Mouse (Mus musculus) induced T-regulatory cell, adult 2 months (primary cell): Measurements from ENCODE around the gene Cd4.
A peak's percentile ranks its signal among the peaks of the same experiment; 100 is the strongest.

Experiments used
- DNase-seq: peaks from one replicate; pipeline ENCODE4 v3.0.0-alpha.2; 2012; ENCODE audit warnings: low read depth

The Cd4 gene

GRCm38 (mm10) chr6:124887986-124888385 lies at the start of gene Cd4:
TSS of gene Cd4 (minus strand) at chr6:124888221.
- peak; percentile 76 for DNase-seq

- no peak for DNase-seq
Observed at GRCm38 (mm10) chr6:124937493-124937892, 49.5 kb upstream of the Cd4 start.

- no peak for DNase-seq
Observed at GRCm38 (mm10) chr6:124936681-124937080, 48.7 kb upstream of the Cd4 start.

- DNase-seq = no peak
Observed at GRCm38 (mm10) chr6:124934670-124935069, 46.6 kb upstream of the Cd4 start.

- peak; percentile 38 for DNase-seq
Observed at GRCm38 (mm10) chr6:124933127-124933526, 45.1 kb upstream of the Cd4 start.

- DNase-seq = no peak
Observed at GRCm38 (mm10) chr6:124932314-124932695, 44.3 kb upstream of the Cd4 start.

DNA sequence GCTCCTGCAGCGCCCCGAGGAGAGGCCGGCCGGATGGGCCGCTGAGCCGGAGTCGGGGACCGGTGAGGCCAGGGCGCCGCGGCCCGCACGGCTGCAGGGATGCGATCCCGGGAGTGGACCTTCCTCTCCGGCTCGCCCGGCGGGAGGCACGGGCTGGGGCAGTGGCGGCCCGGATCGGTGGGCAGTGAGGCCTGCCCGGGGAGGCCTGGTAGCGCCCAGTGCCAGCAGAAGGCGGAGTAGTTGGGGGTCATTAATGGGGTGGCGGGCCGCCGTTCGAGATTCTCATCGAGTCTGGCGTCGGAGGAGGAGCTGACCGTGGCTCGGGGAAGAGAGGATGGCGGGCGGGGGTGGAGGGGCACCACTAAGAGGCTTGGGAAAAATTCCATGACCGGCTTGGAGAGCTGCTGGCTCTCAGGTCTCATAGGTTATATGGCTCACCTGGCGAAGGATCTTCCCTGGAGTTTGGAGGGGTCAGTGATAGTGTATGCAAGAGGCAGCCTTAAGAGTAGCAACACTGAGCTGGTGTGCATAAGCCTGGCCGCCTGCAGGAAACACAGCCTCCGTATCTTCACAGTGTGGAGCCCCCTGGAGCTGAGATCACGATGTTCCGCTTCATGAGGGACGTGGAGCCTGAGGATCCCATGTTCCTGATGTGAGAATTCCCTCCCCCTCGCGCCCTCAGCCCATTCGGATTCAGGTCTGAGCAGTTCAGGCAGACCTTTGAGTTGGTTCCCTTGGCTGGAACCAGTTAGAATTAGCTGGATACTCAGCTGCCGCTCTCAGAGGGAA lies 43.7 kb upstream of the Cd4 start:
- peak; percentile 60 for DNase-seq

DNA sequence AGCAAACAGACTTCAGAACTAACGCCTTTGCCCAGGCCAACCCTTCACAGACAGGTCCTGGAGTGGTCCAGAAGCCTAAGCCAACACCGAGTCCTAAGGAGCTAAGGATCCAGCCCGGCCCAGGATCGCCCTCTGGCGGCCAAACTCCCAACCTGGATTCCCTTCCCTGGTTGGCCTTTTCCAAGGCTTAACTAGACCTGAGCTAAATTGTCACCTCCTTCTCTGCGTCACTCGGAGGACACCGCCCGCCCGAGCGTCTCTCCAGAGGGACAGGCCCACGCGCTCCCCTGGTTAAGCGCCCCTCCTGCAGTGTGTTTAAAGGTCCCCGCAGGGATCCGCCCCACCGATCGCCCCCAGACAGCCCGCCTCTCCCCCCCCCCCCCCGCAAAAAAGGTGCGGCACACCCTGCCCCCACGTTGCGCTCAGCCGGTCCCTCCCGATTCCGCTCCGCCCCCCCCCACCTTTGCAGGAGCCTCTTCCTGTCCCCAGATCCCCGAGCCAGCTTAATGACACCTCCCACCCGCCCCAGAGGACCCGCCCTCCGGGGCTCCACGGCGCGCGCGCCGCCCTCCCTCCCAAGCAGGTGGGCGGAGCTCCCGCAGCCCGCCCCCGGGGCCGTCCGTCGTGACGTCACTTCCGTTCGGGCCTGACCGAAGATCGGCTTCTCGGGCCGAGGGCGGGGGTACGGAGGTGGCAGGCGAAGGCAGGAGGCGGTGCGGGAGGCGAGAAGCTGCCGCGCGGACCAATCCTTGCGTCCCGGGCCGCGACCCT lies 42.9 kb upstream of the Cd4 start, which contains the start of gene Mlf2:
Gene Mlf2 (plus strand): TSS at position 633 of the 771 bp plus-strand sequence.
- DNase-seq = peak; percentile 99

GRCm38 (mm10) chr6:124930231-124930630 lies 42.2 kb upstream of the Cd4 start:
- no peak for DNase-seq

GRCm38 (mm10) chr6:124925941-124926340 lies 37.9 kb upstream of the Cd4 start:
- no peak for DNase-seq

DNA sequence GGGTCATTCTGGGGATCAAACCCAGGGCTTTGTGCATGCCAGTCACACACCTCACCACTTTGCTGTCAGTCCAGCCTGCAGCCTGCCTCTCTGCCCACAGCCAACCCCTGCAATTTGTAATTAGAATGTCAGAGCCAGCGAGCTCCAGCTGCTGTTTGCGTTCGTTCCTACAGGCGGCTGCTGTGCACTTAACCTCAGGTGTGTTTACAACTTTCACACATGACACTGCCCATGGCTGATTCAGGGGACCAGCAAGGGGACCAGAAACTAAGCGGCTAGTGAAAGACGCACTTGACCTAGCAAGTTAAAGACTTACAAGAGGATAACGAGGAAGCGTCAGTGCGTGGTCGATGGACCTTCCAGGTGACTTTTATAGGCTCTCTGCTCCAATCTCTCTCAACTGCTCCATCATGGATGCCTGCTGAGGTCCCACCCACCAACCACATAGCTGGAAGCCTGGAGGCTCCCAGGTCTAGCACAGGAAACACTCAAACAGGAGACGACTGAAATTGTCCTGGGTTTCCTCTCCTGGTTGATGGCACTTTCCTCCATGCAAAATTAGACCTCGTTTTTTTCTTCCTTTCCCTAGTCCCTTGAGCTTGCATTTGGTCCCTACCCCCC lies 37.3 kb upstream of the Cd4 start:
- no peak for DNase-seq

DNA sequence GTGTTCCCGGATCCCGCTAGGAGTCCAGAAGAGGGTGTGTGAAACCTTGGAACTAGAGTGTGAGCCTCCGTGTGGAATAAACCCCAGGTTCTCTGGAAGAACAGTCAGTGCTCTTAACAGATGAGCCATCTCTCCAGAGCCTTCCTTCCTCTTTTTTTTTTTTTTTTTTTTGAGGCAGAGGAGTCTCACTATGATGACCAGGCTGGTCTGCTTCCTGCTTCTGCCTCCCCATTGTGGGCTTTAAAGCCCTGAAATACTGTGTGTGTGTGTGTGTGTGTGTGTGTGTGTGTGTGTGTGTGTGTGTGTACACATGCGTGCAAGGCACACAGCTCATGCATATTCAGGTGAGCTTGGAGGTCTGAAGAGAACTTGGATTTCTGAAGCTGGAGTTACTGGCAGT lies 33.5 kb upstream of the Cd4 start:
- no peak for DNase-seq

DNA sequence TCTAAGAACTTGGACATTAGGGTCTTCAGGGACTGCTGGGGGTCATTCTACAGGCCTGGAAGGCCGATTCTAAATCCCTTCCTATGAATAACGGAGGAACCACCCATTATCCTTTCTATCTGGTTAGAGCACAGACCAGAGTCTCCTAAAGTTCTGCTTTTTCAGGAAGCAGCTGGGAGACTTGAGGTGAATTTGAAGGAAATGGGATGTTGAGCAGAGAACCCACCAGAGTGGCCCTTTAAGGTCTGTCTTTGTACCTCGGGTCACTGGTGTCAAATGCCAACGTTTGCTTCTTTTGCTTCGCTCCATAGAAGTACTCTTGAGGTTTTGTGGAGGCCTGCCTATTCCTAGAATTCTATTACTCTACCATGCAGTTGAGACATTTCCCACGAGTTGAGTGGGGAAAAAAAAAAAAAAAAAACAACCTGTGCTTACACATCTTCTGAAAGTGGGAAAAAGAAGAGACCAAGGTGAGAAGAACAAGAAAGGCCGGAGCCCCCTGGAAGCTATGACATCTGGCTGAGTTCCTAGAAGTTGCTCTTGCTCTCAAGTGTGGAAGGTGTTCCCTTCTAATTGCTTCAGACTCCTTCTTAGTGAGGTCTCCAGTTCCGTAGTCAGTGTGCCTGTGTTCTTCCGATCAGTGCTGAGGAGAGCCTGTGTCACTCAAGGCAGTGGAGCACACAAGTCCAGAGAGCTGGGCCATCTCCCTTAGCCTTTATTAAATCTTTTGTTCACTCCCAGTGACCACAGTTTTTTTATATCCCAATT lies 32.5 kb upstream of the Cd4 start:
- DNase-seq = peak; percentile 28

- peak; percentile 79 for DNase-seq
Observed at GRCm38 (mm10) chr6:124919695-124920317, 31.8 kb upstream of the Cd4 start, which contains the start of gene Ptms. TSS of gene Ptms (minus strand) at chr6:124920103.

DNA sequence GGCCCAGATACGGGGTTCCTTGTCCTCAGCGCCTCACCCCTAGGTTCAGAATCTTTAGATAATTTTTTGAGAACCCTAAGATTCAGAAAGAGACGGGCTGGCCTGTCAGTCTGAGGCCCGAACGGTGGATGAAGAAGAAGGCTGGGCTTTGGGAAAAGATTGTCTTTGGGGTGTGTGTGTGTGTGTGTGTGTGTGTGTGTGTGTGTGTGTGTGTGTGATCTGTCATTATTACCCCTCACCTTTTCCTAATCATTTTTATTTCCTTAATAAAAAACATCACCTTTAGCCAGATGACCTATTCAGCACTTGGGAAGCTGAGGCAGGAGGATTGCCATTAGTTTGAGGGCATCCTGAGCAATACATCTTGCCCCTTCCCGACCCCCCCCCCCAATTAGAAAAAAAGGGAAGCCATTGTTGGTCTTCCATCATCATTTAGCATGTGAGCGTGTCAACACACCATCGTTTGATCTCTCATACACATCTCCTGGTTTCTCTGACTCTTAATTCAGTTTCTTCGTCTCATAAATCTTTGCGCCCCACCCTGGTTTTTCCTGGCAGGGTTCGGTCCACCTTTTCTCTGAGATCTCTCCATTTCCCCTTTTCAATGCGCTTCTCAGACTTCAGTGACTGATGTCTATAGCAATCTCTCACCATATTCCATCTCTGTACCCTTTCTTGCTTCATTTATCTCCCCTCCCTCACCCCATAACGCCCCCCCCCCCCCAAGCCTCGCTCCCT lies 31.0 kb upstream of the Cd4 start:
- no peak for DNase-seq

DNA sequence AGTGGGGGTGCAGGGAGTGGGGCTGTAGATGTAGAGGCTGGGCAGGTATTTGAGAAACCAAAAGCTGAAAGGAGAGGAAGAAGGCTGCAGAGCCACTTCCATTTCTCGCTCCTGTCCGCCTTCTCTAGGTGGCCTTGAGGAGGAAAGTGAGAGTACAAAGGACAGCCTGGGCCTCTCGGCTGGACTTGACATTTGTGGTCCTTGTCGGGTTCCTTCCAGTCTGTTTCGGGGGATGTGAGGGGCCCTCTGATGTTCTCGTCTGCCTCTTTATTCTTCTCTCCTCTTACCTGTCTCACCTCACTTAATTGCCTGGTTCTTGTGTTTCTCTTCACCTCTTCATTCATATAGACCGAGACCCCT lies 30.3 kb upstream of the Cd4 start:
- DNase-seq = no peak

- DNase-seq = peak; percentile 78
Observed at GRCm38 (mm10) chr6:124917518-124918330, 29.7 kb upstream of the Cd4 start.

GRCm38 (mm10) chr6:124916695-124917517 lies 28.9 kb upstream of the Cd4 start:
- DNase-seq = peak; percentile 90
